Mouse (Mus musculus): Measurements from ENCODE around the gene Cd300lf. TPM values are rescaled to one million over a fixed set of nuclear protein-coding genes. Genes with fewer than 3 reads are reported as not detected.

The Cd300lf gene
- total RNA-seq, 1 experiment from 2014 or later, result 32.5 TPM

GRCm38 (mm10) chr11:115085064-115085463 is 48.7 kb downstream of the Cd300lf start:
- ATAC-seq (replicated peaks; ENCODE audit: insufficient number of reproducible peaks, low FRiP score, low TSS enrichment, poor library complexity, severe bottlenecking), result no peak

- no peak for ATAC-seq (replicated peaks; ENCODE audit: insufficient number of reproducible peaks, low FRiP score, low TSS enrichment, poor library complexity, severe bottlenecking)
Observed at GRCm38 (mm10) chr11:115084595-115084994, 49.2 kb downstream of the Cd300lf start.

GRCm38 (mm10) chr11:115083376-115084139 is 50.2 kb downstream of the Cd300lf start:
- ATAC-seq (replicated peaks; ENCODE audit: insufficient number of reproducible peaks, low FRiP score, low TSS enrichment, poor library complexity, severe bottlenecking), result peak; percentile 48; the same call in 1 of the 2 replicates

- ATAC-seq (replicated peaks; ENCODE audit: insufficient number of reproducible peaks, low FRiP score, low TSS enrichment, poor library complexity, severe bottlenecking), result no peak
Observed at GRCm38 (mm10) chr11:115082196-115082595, 51.6 kb downstream of the Cd300lf start.

GRCm38 (mm10) chr11:115081373-115081772 is 52.4 kb downstream of the Cd300lf start:
- ATAC-seq (replicated peaks; ENCODE audit: insufficient number of reproducible peaks, low FRiP score, low TSS enrichment, poor library complexity, severe bottlenecking), result no peak

GRCm38 (mm10) chr11:115080886-115081285 is 52.9 kb downstream of the Cd300lf start:
- ATAC-seq (replicated peaks; ENCODE audit: insufficient number of reproducible peaks, low FRiP score, low TSS enrichment, poor library complexity, severe bottlenecking), result peak; percentile 71

GRCm38 (mm10) chr11:115078680-115079079 is 55.1 kb downstream of the Cd300lf start:
- no peak for ATAC-seq (replicated peaks; ENCODE audit: insufficient number of reproducible peaks, low FRiP score, low TSS enrichment, poor library complexity, severe bottlenecking)

- peak; percentile 7; the same call in 1 of the 2 replicates for ATAC-seq (replicated peaks; ENCODE audit: insufficient number of reproducible peaks, low FRiP score, low TSS enrichment, poor library complexity, severe bottlenecking)
Observed at GRCm38 (mm10) chr11:115077436-115077835, 56.4 kb downstream of the Cd300lf start.

GRCm38 (mm10) chr11:115075859-115076258 is 57.9 kb downstream of the Cd300lf start:
- no peak for ATAC-seq (replicated peaks; ENCODE audit: insufficient number of reproducible peaks, low FRiP score, low TSS enrichment, poor library complexity, severe bottlenecking)

GRCm38 (mm10) chr11:115075407-115075806 is 58.4 kb downstream of the Cd300lf start:
- no peak for ATAC-seq (replicated peaks; ENCODE audit: insufficient number of reproducible peaks, low FRiP score, low TSS enrichment, poor library complexity, severe bottlenecking)

- no peak for ATAC-seq (replicated peaks; ENCODE audit: insufficient number of reproducible peaks, low FRiP score, low TSS enrichment, poor library complexity, severe bottlenecking)
Observed at GRCm38 (mm10) chr11:115073002-115073401, 60.8 kb downstream of the Cd300lf start.

- peak; percentile 66 for ATAC-seq (replicated peaks; ENCODE audit: insufficient number of reproducible peaks, low FRiP score, low TSS enrichment, poor library complexity, severe bottlenecking)
Observed at GRCm38 (mm10) chr11:115071631-115072294, 62.0 kb downstream of the Cd300lf start.

GRCm38 (mm10) chr11:115071015-115071551 is 62.7 kb downstream of the Cd300lf start:
- ATAC-seq (replicated peaks; ENCODE audit: insufficient number of reproducible peaks, low FRiP score, low TSS enrichment, poor library complexity, severe bottlenecking), result no peak

GRCm38 (mm10) chr11:115066768-115067167 is 67.0 kb downstream of the Cd300lf start:
- peak; percentile 28 for ATAC-seq (replicated peaks; ENCODE audit: insufficient number of reproducible peaks, low FRiP score, low TSS enrichment, poor library complexity, severe bottlenecking)

Other genes starting within 250 kb of the Cd300lf start
- gene Cd300a, start 244.0 kb downstream of the Cd300lf start, total RNA-seq (2017), result 204 to 286 TPM (median 215 TPM) in 3 replicates
- 53.2 to 124 TPM (median 94.6 TPM) in 3 replicates for gene Cd300lb, start 199.6 kb downstream of the Cd300lf start, total RNA-seq (2017)
- gene Cd300c, start 164.8 kb downstream of the Cd300lf start, total RNA-seq (2017), result 3.5 TPM in 1 of 3 replicates, not detected in the others
- 282 to 497 TPM (median 452 TPM) in 3 replicates for gene Cd300ld, start 144.1 kb downstream of the Cd300lf start, total RNA-seq (2017)
- 183 to 300 TPM (median 291 TPM) in 3 replicates for gene Cd300c2, start 132.1 kb downstream of the Cd300lf start, total RNA-seq (2017)
- not detected in 3 replicates for gene Cd300ld2, start 117.8 kb downstream of the Cd300lf start, total RNA-seq (2017)
- gene Cd300ld4, start 107.0 kb downstream of the Cd300lf start, total RNA-seq (2017), result 0.97 TPM in 1 of 3 replicates, not detected in the others
- not detected in 3 replicates for gene Cd300ld5, start 96.2 kb downstream of the Cd300lf start, total RNA-seq (2017)
- gene Cd300ld3, start 85.6 kb downstream of the Cd300lf start, total RNA-seq (2017), result 358 to 471 TPM (median 466 TPM) in 3 replicates
- gene Cd300e, start 71.8 kb downstream of the Cd300lf start, total RNA-seq (2017), result 160 to 198 TPM (median 162 TPM) in 3 replicates
- gene Rab37, start 42.6 kb downstream of the Cd300lf start, total RNA-seq (2017), result 31.7 to 64.8 TPM (median 33.2 TPM) in 3 replicates
- 65.9 to 104 TPM (median 70.4 TPM) in 3 replicates for gene Slc9a3r1, start 29.3 kb upstream of the Cd300lf start, total RNA-seq (2017)
- 12.1 to 32.4 TPM (median 17.3 TPM) in 3 replicates for gene Tmem104, start 53.5 kb upstream of the Cd300lf start, total RNA-seq (2017)
- gene Nat9, start 53.9 kb upstream of the Cd300lf start, total RNA-seq (2017), result 25.4 to 39.9 TPM (median 37.8 TPM) in 3 replicates
- gene Grin2c, start 133.3 kb upstream of the Cd300lf start, total RNA-seq (2017), result not detected in 3 replicates
- gene Fdxr, start 143.1 kb upstream of the Cd300lf start, total RNA-seq (2017), result 8.4 to 14.8 TPM (median 11.7 TPM) in 3 replicates
- gene Fads6, start 163.7 kb upstream of the Cd300lf start, total RNA-seq (2017), result 0.11 to 0.78 TPM (median 0.38 TPM) in 3 replicates
- not detected in 3 replicates for gene Otop2, start 173.2 kb upstream of the Cd300lf start, total RNA-seq (2017)
- gene Ush1g, start 188.0 kb upstream of the Cd300lf start, total RNA-seq (2017), result not detected in 3 replicates
- 0.39 TPM in 1 of 3 replicates, not detected in the others for gene Otop3, start 200.7 kb upstream of the Cd300lf start, total RNA-seq (2017)
- 4.7 to 13.4 TPM (median 7.5 TPM) in 3 replicates for gene Hid1, start 233.8 kb upstream of the Cd300lf start, total RNA-seq (2017)
- gene Cdr2l, start 247.9 kb upstream of the Cd300lf start, total RNA-seq (2017), result not detected in 3 replicates